Mouse (Mus musculus) brain, adult 10 weeks (tissue): ENCODE measurements around the gene Tmem53. TPM values are rescaled to one million over a fixed set of nuclear protein-coding genes. Genes with fewer than 3 reads are reported as not detected.

Experiments
- polyA plus RNA-seq: library from polyadenylated mRNA; stranded (reverse); fragments of 350-450 nt; fragmentation: Illumina TruSeq; extraction: RNeasy Lipid Tissue Mini Kit (QIAGEN cat#74804); gene quantifications from one replicate; pipeline ENCODE4 v1.2.3, GENCODE M21; 2015; ENCODE audit warnings: low read depth, low replicate concordance

Gene Tmem53
- 6.9 TPM for polyA plus RNA-seq

DNA sequence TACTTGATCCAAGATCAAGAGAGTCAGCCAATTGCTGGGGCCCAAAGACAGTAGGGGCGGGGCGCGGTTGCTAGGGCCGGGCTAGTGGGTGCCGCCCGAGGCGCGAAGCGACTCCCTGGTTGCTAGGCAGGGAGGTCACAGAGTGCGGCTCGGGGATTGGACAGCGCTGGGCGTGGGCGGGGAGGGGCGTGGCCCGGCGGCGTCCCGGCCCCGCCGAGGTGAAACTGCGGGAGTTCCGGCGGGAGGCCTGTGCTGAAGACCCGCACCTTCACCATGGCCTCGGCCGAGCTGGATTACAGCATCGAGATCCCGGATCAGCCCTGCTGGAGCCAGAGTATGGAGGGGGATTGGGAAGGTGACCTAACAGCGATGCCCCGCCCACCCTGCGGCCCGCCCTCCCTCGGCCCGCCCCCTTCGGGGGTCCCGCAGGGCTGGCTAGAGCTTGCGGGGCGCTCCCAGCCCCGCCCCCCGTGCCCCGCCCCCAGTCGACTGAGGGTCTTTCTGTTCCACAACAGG, at the start of gene Tmem53, which contains the start of gene Armh1:
Gene Tmem53 (plus strand): TSS at position 151 of the 516 bp plus-strand sequence.
Gene Armh1 (minus strand): TSS at position 325 of the 516 bp plus-strand sequence.

Other genes with a start within 250 kb of the Tmem53 start
- 20.6 TPM for gene Eif2b3, start 232.5 kb upstream of the Tmem53 start, polyA plus RNA-seq
- gene Ptch2, start 155.9 kb upstream of the Tmem53 start, polyA plus RNA-seq, result 0.61 TPM
- gene Btbd19, start 126.2 kb upstream of the Tmem53 start, polyA plus RNA-seq, result 14.5 TPM
- 1.4 TPM for gene Tctex1d4, start 125.2 kb upstream of the Tmem53 start, polyA plus RNA-seq
- 11.0 TPM for gene Plk3, start 118.0 kb upstream of the Tmem53 start, polyA plus RNA-seq
- 859 TPM for gene Rps8, start 95.7 kb upstream of the Tmem53 start, polyA plus RNA-seq
- 0.30 TPM for gene Kif2c, start 69.3 kb upstream of the Tmem53 start, polyA plus RNA-seq
- gene Armh1, start 174 bp downstream of the Tmem53 start, polyA plus RNA-seq, result 0.76 TPM
- gene Rnf220, start 245.1 kb downstream of the Tmem53 start, polyA plus RNA-seq, result 181 TPM